In the genomic region with DNA sequence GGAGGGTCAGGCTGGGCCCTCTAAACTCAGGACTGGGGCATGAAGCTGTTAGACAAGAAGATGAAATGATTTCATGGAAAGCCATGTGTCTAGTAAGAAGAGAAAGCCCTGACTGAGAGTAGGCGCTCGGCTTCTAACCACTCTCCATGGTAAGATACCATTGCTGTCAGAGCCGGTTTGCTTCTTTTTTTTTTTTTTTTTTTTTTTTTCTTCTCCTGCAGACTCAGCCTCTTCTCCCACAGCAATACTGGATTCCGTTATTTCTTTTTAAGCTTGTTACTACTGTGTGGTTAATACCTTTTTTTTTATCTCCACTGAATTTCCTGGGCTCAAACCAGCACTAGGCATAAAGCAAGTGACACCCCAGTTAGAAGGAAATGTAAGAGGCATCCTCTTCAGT, we compare ENCODE assay signal across 22 mouse cellular contexts.
A peak's percentile ranks its signal among the peaks of the same experiment; 100 is the strongest.
DNase-seq lines count a peak whose midpoint lies in the region; ATAC-seq and TF ChIP-seq lines count a peak whose summit lies in the region.
"Had no signal": no experiment of that assay in that cellular context is flagged by ENCODE, and none has a peak within 500 bp of the region (broad histone marks: within the 10 kb centered on the region; RNA-seq: fewer than 3 reads in every experiment).

No protein-coding gene starts in this region.

- no peak overlapping the region for H3K4me3 ChIP-seq in hindbrain, postnatal 0 days (ENCODE audit: low read length)
- no peak overlapping the region for H3K4me3 ChIP-seq in hindbrain, embryonic 12.5 days
- no peak overlapping the region for H3K4me3 ChIP-seq in lung, embryonic 15.5 days
- no peak overlapping the region for H3K4me3 ChIP-seq in CH12.LX (replicated peaks in 1 of 3; ENCODE audit: low read depth in 2 of 3, low read length in 2 of 3, poor library complexity in 1 of 3)
- H3K4me3 ChIP-seq in ES-E14 (ENCODE audit: insufficient read depth in 1 of 2, low read depth in 1 of 2, low read length in 2 of 2, poor library complexity in 1 of 2, severe bottlenecking in 1 of 2), result no peak overlapping the region
- no peak overlapping the region for H3K4me3 ChIP-seq in forebrain, embryonic 13.5 days
- H3K4me3 ChIP-seq: erythroblast, embryonic 14.5 days; heart, embryonic 10.5 days; hindbrain, embryonic 15.5 days; limb, embryonic 13.5 days had no signal

- dilution Hi-C loops in CH12.LX (cut with MboI; ENCODE audit: extremely low pct_ligation_motif_present, extremely low pct_unique_long_range_greater_than_20kb, low sequenced_read_pairs), result no loop called here

- no peak overlapping the region for H3K9ac ChIP-seq in hindbrain, postnatal 0 days (replicated peaks; ENCODE audit: low read length)
- no peak overlapping the region for H3K9ac ChIP-seq in hindbrain, embryonic 12.5 days
- H3K9ac ChIP-seq in lung, embryonic 15.5 days, result no peak overlapping the region
- no peak overlapping the region for H3K9ac ChIP-seq in CH12.LX (ENCODE audit: insufficient read depth, low read depth)
- no peak overlapping the region for H3K9ac ChIP-seq in ES-E14 (ENCODE audit: insufficient read depth, low read depth, low read length, poor library complexity, severe bottlenecking)
- no peak overlapping the region for H3K9ac ChIP-seq in forebrain, embryonic 13.5 days
- H3K9ac ChIP-seq: forebrain, postnatal 0 days; hindbrain, embryonic 15.5 days; limb, embryonic 13.5 days; liver, embryonic 14.5 days had no signal

- TF ChIP-seq CTCF in hindbrain, postnatal 0 days (IDR thresholded peaks at IDR 0.05; ENCODE audit: low read depth), result no peak
- TF ChIP-seq CTCF in CH12.LX (conservative IDR thresholded peaks at IDR 0.05 in 1 of 2, IDR thresholded peaks at IDR 0.05 in 1 of 2; ENCODE audit: low read depth in 2 of 2, low read length in 2 of 2), result no peak

- no peak for ATAC-seq in hindbrain, postnatal 0 days
- no peak for ATAC-seq in hindbrain, embryonic 12.5 days (ENCODE audit: low FRiP score)
- no peak for ATAC-seq in lung, embryonic 15.5 days (ENCODE audit: borderline replicate concordance, extremely low read depth, low FRiP score, low TSS enrichment)
- no peak for ATAC-seq in forebrain, embryonic 13.5 days
- ATAC-seq: CD4-positive, CD25-positive, alpha-beta regulatory T cell, adult 4 months; Patski had no signal

- in situ Hi-C loops in CH12.LX (cut with MboI; ENCODE audit: low pct_ligation_motif_present, low pct_unique_long_range_greater_than_20kb, low sequenced_read_pairs) (no loop called here), ES-E14 (cut with MboI; ENCODE audit: low sequenced_read_pairs in 2 of 2, unreplicated experiment in 2 of 2) (no loop called here)

- 64% methylated on average over 4 of the region's 4 CpGs for WGBS in hindbrain, postnatal 0 days
- 90% methylated on average over 4 of the region's 4 CpGs for WGBS in hindbrain, embryonic 12.5 days
- WGBS in lung, embryonic 15.5 days, result 73% methylated on average over 4 of the region's 4 CpGs
- 75% methylated on average over 4 of the region's 4 CpGs for WGBS in forebrain, embryonic 13.5 days

- H3K27ac ChIP-seq in hindbrain, postnatal 0 days, result no peak overlapping the region
- no peak overlapping the region for H3K27ac ChIP-seq in hindbrain, embryonic 12.5 days
- H3K27ac ChIP-seq in lung, embryonic 15.5 days, result no peak overlapping the region
- H3K27ac ChIP-seq in CH12.LX (ENCODE audit: insufficient read depth, low read depth) (no peak overlapping the region), ES-E14 (ENCODE audit: insufficient read depth, low read depth, low read length, poor library complexity, severe bottlenecking) (no peak overlapping the region)
- H3K27ac ChIP-seq in forebrain, embryonic 13.5 days, result no peak overlapping the region
- H3K27ac ChIP-seq: heart, embryonic 10.5 days; hindbrain, embryonic 15.5 days; limb, embryonic 13.5 days; liver, embryonic 14.5 days had no signal

- no peaks in the 10 kb centered on the region for H3K79me2 ChIP-seq in CH12.LX (replicated peaks; ENCODE audit: control insufficient read depth, extremely low read depth, insufficient read depth, poor library complexity, severe bottlenecking)

- no peak for TF ChIP-seq RAD21 in CH12.LX (IDR thresholded peaks at IDR 0.05; ENCODE audit: low read depth, low read length)

- TF ChIP-seq POLR2A in CH12.LX (IDR thresholded peaks at IDR 0.05; ENCODE audit: low read depth, low read length), result no peak

- H3K4me1 ChIP-seq in hindbrain, postnatal 0 days (ENCODE audit: insufficient read depth, low read length), result peaks cover 11% of the 10 kb centered on the region
- H3K4me1 ChIP-seq in hindbrain, embryonic 12.5 days, result no peaks in the 10 kb centered on the region
- H3K4me1 ChIP-seq in lung, embryonic 15.5 days, result no peaks in the 10 kb centered on the region
- peaks cover 0 to 2% of the 10 kb centered on the region in 2 experiments; a peak in 1 of 4 replicates for H3K4me1 ChIP-seq in CH12.LX (ENCODE audit: control insufficient read depth in 1 of 2, insufficient read depth in 2 of 2)
- H3K4me1 ChIP-seq in ES-E14 (ENCODE audit: control insufficient read depth in 2 of 2, insufficient read depth in 2 of 2, low read length in 2 of 2, poor library complexity in 1 of 2), result no peaks in the 10 kb centered on the region
- no peaks in the 10 kb centered on the region for H3K4me1 ChIP-seq in forebrain, embryonic 13.5 days
- H3K4me1 ChIP-seq: limb, embryonic 13.5 days had no signal

- H3K36me3 ChIP-seq in hindbrain, postnatal 0 days (ENCODE audit: insufficient read depth, low read length), result no peaks in the 10 kb centered on the region
- no peaks in the 10 kb centered on the region for H3K36me3 ChIP-seq in hindbrain, embryonic 12.5 days
- no peaks in the 10 kb centered on the region for H3K36me3 ChIP-seq in lung, embryonic 15.5 days
- no peaks in the 10 kb centered on the region for H3K36me3 ChIP-seq in CH12.LX (replicated peaks in 1 of 2; ENCODE audit: control insufficient read depth in 1 of 2, insufficient read depth in 1 of 2, low read length in 1 of 2)
- no peaks in the 10 kb centered on the region for H3K36me3 ChIP-seq in ES-E14 (ENCODE audit: control insufficient read depth, insufficient read depth, low read length, poor library complexity, severe bottlenecking)
- H3K36me3 ChIP-seq in forebrain, embryonic 13.5 days (ENCODE audit: poor library complexity, severe bottlenecking), result no peaks in the 10 kb centered on the region
- H3K36me3 ChIP-seq: G1E; heart, embryonic 10.5 days; hindbrain, embryonic 15.5 days; limb, embryonic 13.5 days had no signal

- no peaks in the 10 kb centered on the region for H3K27me3 ChIP-seq in hindbrain, postnatal 0 days (ENCODE audit: insufficient read depth, low read length)
- no peaks in the 10 kb centered on the region for H3K27me3 ChIP-seq in hindbrain, embryonic 12.5 days
- no peaks in the 10 kb centered on the region for H3K27me3 ChIP-seq in lung, embryonic 15.5 days
- H3K27me3 ChIP-seq in CH12.LX (replicated peaks), result no peaks in the 10 kb centered on the region
- H3K27me3 ChIP-seq in forebrain, embryonic 13.5 days, result no peaks in the 10 kb centered on the region
- H3K27me3 ChIP-seq: hindbrain, embryonic 15.5 days; limb, embryonic 13.5 days had no signal

- H3K4me2 ChIP-seq in hindbrain, postnatal 0 days (ENCODE audit: low read depth, low read length), result peak overlapping the region; percentile 33; the same call in 1 of the 2 replicates
- H3K4me2 ChIP-seq in hindbrain, embryonic 12.5 days (replicated peaks), result no peak overlapping the region
- H3K4me2 ChIP-seq in lung, embryonic 15.5 days, result peak overlapping the region; percentile 36; the same call in 1 of the 2 replicates
- no peak overlapping the region for H3K4me2 ChIP-seq in CH12.LX (ENCODE audit: insufficient read depth, low read depth, poor library complexity, severe bottlenecking)
- H3K4me2 ChIP-seq in forebrain, embryonic 13.5 days, result no peak overlapping the region
- H3K4me2 ChIP-seq: limb, embryonic 13.5 days had no signal

- no peaks in the 10 kb centered on the region for H3K9me3 ChIP-seq in hindbrain, postnatal 0 days (ENCODE audit: low read length)
- no peaks in the 10 kb centered on the region for H3K9me3 ChIP-seq in hindbrain, embryonic 12.5 days (replicated peaks)
- no peaks in the 10 kb centered on the region for H3K9me3 ChIP-seq in lung, embryonic 15.5 days
- H3K9me3 ChIP-seq in CH12.LX (replicated peaks; ENCODE audit: low read length) (no peaks in the 10 kb centered on the region), ES-E14 (ENCODE audit: control insufficient read depth, insufficient read depth, low read depth, low read length) (no peaks in the 10 kb centered on the region)
- H3K9me3 ChIP-seq in forebrain, embryonic 13.5 days (replicated peaks), result no peaks in the 10 kb centered on the region
- H3K9me3 ChIP-seq: G1E; heart, embryonic 10.5 days; hindbrain, embryonic 15.5 days; limb, embryonic 13.5 days had no signal

- DNase-seq in hindbrain, postnatal 0 days (ENCODE audit: low spot score), result no peak
- no peak for DNase-seq in lung, postnatal 10 days
- DNase-seq in CH12.LX (ENCODE audit: extremely low read depth) (no peak), ES-E14 (ENCODE audit: low read depth, low spot score) (no peak)
- no peak for DNase-seq in kidney, postnatal 4 days
- DNase-seq: adrenal gland, postnatal 14 days; gastrocnemius, postnatal 14 days; kidney, postnatal 14 days; lung, postnatal 14 days; thymus, postnatal 4 days had no signal

- no peak for TF ChIP-seq EP300 in CH12.LX (IDR thresholded peaks at IDR 0.05; ENCODE audit: low read length)

TF ChIP-seq in CH12.LX, 34 proteins besides CTCF, POLR2A, EP300 and RAD21:
- TF ChIP-seq ZNF384 (IDR thresholded peaks at IDR 0.05; ENCODE audit: low read depth, low read length), result peak; percentile 32; the same call in 1 of the 2 replicates
- no peak for TF ChIP-seq PAX5 (IDR thresholded peaks at IDR 0.05; ENCODE audit: low read length)
TF ChIP-seq in CH12.LX: peak in this region for 1.

TF ChIP-seq in ES-E14, 5 proteins besides CTCF, POLR2A, EP300 and RAD21:
- TF ChIP-seq CHD2 (IDR thresholded peaks at IDR 0.05; ENCODE audit: low read depth, low read length) (no peak), HCFC1 (IDR thresholded peaks at IDR 0.05; ENCODE audit: borderline replicate concordance, insufficient read depth, low read length) (no peak), MAFK (IDR thresholded peaks at IDR 0.05; ENCODE audit: insufficient read depth, low read depth, low read length) (no peak), ZC3H11A (IDR thresholded peaks at IDR 0.05; ENCODE audit: borderline replicate concordance, low read depth, low read length) (no peak), ZNF384 (IDR thresholded peaks at IDR 0.05; ENCODE audit: low read depth, low read length) (peak; percentile 65)

Comparison
In these comparisons a context has a peak if more than half of its experiments do, and no peak if none do; other contexts are left out.
1. H3K4me2 ChIP-seq: peak in hindbrain, postnatal 0 days (single experiment) and lung, embryonic 15.5 days (single experiment); none in hindbrain, embryonic 12.5 days (single experiment), CH12.LX (single experiment) and forebrain, embryonic 13.5 days (single experiment).